ENCODE assay signal across 8 mouse cellular contexts in genomic region chr2:4558651-4559203, GRCm38 (mm10).
A peak's percentile ranks its signal among the peaks of the same experiment; 100 is the strongest.
DNase-seq lines count a peak whose midpoint lies in the region; ATAC-seq lines count a peak whose summit lies in the region.

No protein-coding gene starts in this region.

- no peaks in the 10 kb centered on the region for H3K9me3 ChIP-seq in lung, embryonic 15.5 days
- H3K9me3 ChIP-seq in embryonic facial prominence, embryonic 11.5 days (replicated peaks; ENCODE audit: control insufficient read depth, low read length): no peaks in the 10 kb centered on the region
- H3K9me3 ChIP-seq in hindbrain, embryonic 14.5 days (ENCODE audit: control insufficient read depth, low read length): no peaks in the 10 kb centered on the region
- no peaks in the 10 kb centered on the region for H3K9me3 ChIP-seq in midbrain, embryonic 16.5 days (replicated peaks; ENCODE audit: control insufficient read depth, low read length, poor library complexity, severe bottlenecking)

- no peak for DNase-seq in lung, postnatal 14 days
- no peak for DNase-seq in embryonic facial prominence, embryonic 11.5 days (ENCODE audit: low spot score)
- DNase-seq in hindbrain, embryonic 14.5 days (ENCODE audit: low spot score): no peak
- DNase-seq in spleen, postnatal 14 days (ENCODE audit: low spot score in 2 of 2): no peak
- DNase-seq in MN1 (ENCODE audit: low spot score): no peak
- DNase-seq in right cerebral cortex, postnatal 36 days (ENCODE audit: low spot score in 2 of 2): no peak

- ATAC-seq in lung, embryonic 15.5 days (ENCODE audit: borderline replicate concordance, extremely low read depth, low FRiP score, low TSS enrichment): no peak
- ATAC-seq in embryonic facial prominence, embryonic 11.5 days (replicated peaks; ENCODE audit: insufficient number of reproducible peaks, low FRiP score, low TSS enrichment, low read depth): no peak
- ATAC-seq in hindbrain, embryonic 14.5 days (ENCODE audit: low FRiP score): no peak
- ATAC-seq in midbrain, embryonic 16.5 days: no peak

- peaks cover 72% of the 10 kb centered on the region for H3K4me1 ChIP-seq in lung, embryonic 15.5 days
- H3K4me1 ChIP-seq in embryonic facial prominence, embryonic 11.5 days (ENCODE audit: control insufficient read depth, insufficient read depth, low read length): peaks cover 23% of the 10 kb centered on the region
- H3K4me1 ChIP-seq in hindbrain, embryonic 14.5 days (replicated peaks; ENCODE audit: control insufficient read depth, insufficient read depth, low read length): peaks cover 55% of the 10 kb centered on the region
- peaks cover 43% of the 10 kb centered on the region for H3K4me1 ChIP-seq in midbrain, embryonic 16.5 days (ENCODE audit: control insufficient read depth, insufficient read depth, low read length)

- H3K27ac ChIP-seq in lung, embryonic 15.5 days: peak overlapping the region; percentile 98
- peak overlapping the region; percentile 93 for H3K27ac ChIP-seq in embryonic facial prominence, embryonic 11.5 days (replicated peaks; ENCODE audit: low read depth, low read length)
- H3K27ac ChIP-seq in hindbrain, embryonic 14.5 days: peak overlapping the region; percentile 91
- peak overlapping the region; percentile 77 for H3K27ac ChIP-seq in midbrain, embryonic 16.5 days (ENCODE audit: low read length)

- peak overlapping the region; percentile 74 for H3K4me2 ChIP-seq in lung, embryonic 15.5 days
- H3K4me2 ChIP-seq in embryonic facial prominence, embryonic 11.5 days (ENCODE audit: low read depth, low read length): peak overlapping the region; percentile 68
- peak overlapping the region; percentile 69 for H3K4me2 ChIP-seq in hindbrain, embryonic 14.5 days (replicated peaks)
- peak overlapping the region; percentile 58 for H3K4me2 ChIP-seq in midbrain, embryonic 16.5 days (ENCODE audit: low read length)

- peak overlapping the region; percentile 55 for H3K4me3 ChIP-seq in lung, embryonic 15.5 days
- H3K4me3 ChIP-seq in embryonic facial prominence, embryonic 11.5 days (ENCODE audit: low read depth, low read length): peak overlapping the region; percentile 32
- peak overlapping the region; percentile 37 for H3K4me3 ChIP-seq in hindbrain, embryonic 14.5 days (replicated peaks; ENCODE audit: low read length)
- peak overlapping the region; percentile 37 for H3K4me3 ChIP-seq in midbrain, embryonic 16.5 days (ENCODE audit: low read depth, low read length)

- WGBS in lung, embryonic 15.5 days: 9% methylated on average over 8 of the region's 8 CpGs
- 17% methylated on average over 8 of the region's 8 CpGs for WGBS in embryonic facial prominence, embryonic 11.5 days
- 12% methylated on average over 8 of the region's 8 CpGs for WGBS in hindbrain, embryonic 14.5 days
- 15% methylated on average over 8 of the region's 8 CpGs for WGBS in midbrain, embryonic 16.5 days

- H3K27me3 ChIP-seq in lung, embryonic 15.5 days: no peaks in the 10 kb centered on the region
- no peaks in the 10 kb centered on the region for H3K27me3 ChIP-seq in embryonic facial prominence, embryonic 11.5 days (ENCODE audit: control insufficient read depth, insufficient read depth, low read length)
- H3K27me3 ChIP-seq in hindbrain, embryonic 14.5 days (ENCODE audit: control insufficient read depth, insufficient read depth, low read length): no peaks in the 10 kb centered on the region
- H3K27me3 ChIP-seq in midbrain, embryonic 16.5 days (ENCODE audit: control insufficient read depth, insufficient read depth, low read depth, low read length): no peaks in the 10 kb centered on the region

- peak overlapping the region; percentile 57 for H3K9ac ChIP-seq in lung, embryonic 15.5 days
- H3K9ac ChIP-seq in embryonic facial prominence, embryonic 11.5 days (replicated peaks; ENCODE audit: low read length): peak overlapping the region; percentile 74
- H3K9ac ChIP-seq in hindbrain, embryonic 14.5 days: peak overlapping the region; percentile 58
- peak overlapping the region; percentile 54 for H3K9ac ChIP-seq in midbrain, embryonic 16.5 days (ENCODE audit: low read depth, low read length)

- no peaks in the 10 kb centered on the region for H3K36me3 ChIP-seq in lung, embryonic 15.5 days
- H3K36me3 ChIP-seq in embryonic facial prominence, embryonic 11.5 days (replicated peaks; ENCODE audit: control insufficient read depth, insufficient read depth, low read depth, low read length): no peaks in the 10 kb centered on the region
- H3K36me3 ChIP-seq in hindbrain, embryonic 14.5 days (replicated peaks; ENCODE audit: control insufficient read depth, insufficient read depth): peaks cover 15% of the 10 kb centered on the region; the same call in 1 of the 2 replicates
- no peaks in the 10 kb centered on the region for H3K36me3 ChIP-seq in midbrain, embryonic 16.5 days (ENCODE audit: control insufficient read depth, insufficient read depth, low read length)
